Mouse (Mus musculus) embryonic facial prominence, embryonic 11.5 days (tissue): ENCODE measurements around the gene Gipc3. TPM values are rescaled to one million over a fixed set of nuclear protein-coding genes. Genes with fewer than 3 reads are reported as not detected.

Experiments used
- ATAC-seq: fragments of 200-750 bp; cut with Nextera tagmentation; replicated peaks from 2 replicates; pipeline ENCODE4 v1.8.0; 2017; ENCODE audit warnings: low read depth; ENCODE audit not compliant: insufficient number of reproducible peaks, low FRiP score, low TSS enrichment
- DNase-seq: peaks from one replicate; pipeline ENCODE4 v3.0.0-alpha.2; 2015; ENCODE audit warnings: low spot score
- H3K27ac ChIP-seq: fragments of 300-500 bp; sonication (generic); replicated peaks from 2 replicates; pipeline ENCODE4 v1.5.1; 2014; ENCODE audit warnings: mild to moderate bottlenecking, low read depth, low read length, control low read depth
- H3K27me3 ChIP-seq: fragments of 300-500 bp; sonication (generic); 2 replicates; pipeline ENCODE4 v1.6.1; 2014; ENCODE audit warnings: mild to moderate bottlenecking, low read length, moderate library complexity, mixed read lengths; ENCODE audit not compliant: control insufficient read depth, insufficient read depth
- H3K36me3 ChIP-seq: fragments of 300-500 bp; sonication (generic); replicated peaks from 2 replicates; pipeline ENCODE4 v1.6.1; 2014; ENCODE audit warnings: low read depth, mild to moderate bottlenecking, low read length, moderate library complexity, mixed read lengths; ENCODE audit not compliant: control insufficient read depth, insufficient read depth
- H3K4me1 ChIP-seq: fragments of 300-500 bp; sonication (generic); 2 replicates; pipeline ENCODE4 v1.6.1; 2014; ENCODE audit warnings: low read length, mixed read lengths; ENCODE audit not compliant: control insufficient read depth, insufficient read depth
- H3K4me2 ChIP-seq: fragments of 300-500 bp; sonication (generic); 2 replicates; pipeline ENCODE4 v1.6.1; 2014; ENCODE audit warnings: low read depth, mild to moderate bottlenecking, control low read depth, low read length, moderate library complexity
- H3K4me3 ChIP-seq: fragments of 300-500 bp; sonication (generic); 2 replicates; pipeline ENCODE4 v1.5.1; 2014; ENCODE audit warnings: low read depth, low read length, control low read depth
- H3K9ac ChIP-seq: fragments of 300-500 bp; sonication (generic); replicated peaks from 2 replicates; pipeline ENCODE4 v1.6.1; 2014; ENCODE audit warnings: mild to moderate bottlenecking, control low read depth, low read length
- H3K9me3 ChIP-seq: fragments of 300-500 bp; sonication (generic); replicated peaks from 2 replicates; pipeline ENCODE4 v1.6.1; 2016; ENCODE audit warnings: mild to moderate bottlenecking, low read length, inconsistent platforms, mixed read lengths; ENCODE audit not compliant: control insufficient read depth
- WGBS: fragments of 180-500 bp; shearing (Covaris S2); extraction: QIAGEN DNeasy Blood & Tissue Kit; methylation state at CpG from one replicate; pipeline ENCODE4 v1.1.7; 2014; 5-methylcytosine and 5-hydroxymethylcytosine counted together
- polyA plus RNA-seq: library from polyadenylated mRNA; unstranded; fragments of >200 nt; fragmentation: Nextera tagmentation; extraction: Ambion mirVana; gene quantifications from 2 replicates; pipeline ENCODE4 v1.2.1, GENCODE M21; 2014

Gipc3 gene
- polyA plus RNA-seq, 1 experiment from 2014 or later = not detected

DNA sequence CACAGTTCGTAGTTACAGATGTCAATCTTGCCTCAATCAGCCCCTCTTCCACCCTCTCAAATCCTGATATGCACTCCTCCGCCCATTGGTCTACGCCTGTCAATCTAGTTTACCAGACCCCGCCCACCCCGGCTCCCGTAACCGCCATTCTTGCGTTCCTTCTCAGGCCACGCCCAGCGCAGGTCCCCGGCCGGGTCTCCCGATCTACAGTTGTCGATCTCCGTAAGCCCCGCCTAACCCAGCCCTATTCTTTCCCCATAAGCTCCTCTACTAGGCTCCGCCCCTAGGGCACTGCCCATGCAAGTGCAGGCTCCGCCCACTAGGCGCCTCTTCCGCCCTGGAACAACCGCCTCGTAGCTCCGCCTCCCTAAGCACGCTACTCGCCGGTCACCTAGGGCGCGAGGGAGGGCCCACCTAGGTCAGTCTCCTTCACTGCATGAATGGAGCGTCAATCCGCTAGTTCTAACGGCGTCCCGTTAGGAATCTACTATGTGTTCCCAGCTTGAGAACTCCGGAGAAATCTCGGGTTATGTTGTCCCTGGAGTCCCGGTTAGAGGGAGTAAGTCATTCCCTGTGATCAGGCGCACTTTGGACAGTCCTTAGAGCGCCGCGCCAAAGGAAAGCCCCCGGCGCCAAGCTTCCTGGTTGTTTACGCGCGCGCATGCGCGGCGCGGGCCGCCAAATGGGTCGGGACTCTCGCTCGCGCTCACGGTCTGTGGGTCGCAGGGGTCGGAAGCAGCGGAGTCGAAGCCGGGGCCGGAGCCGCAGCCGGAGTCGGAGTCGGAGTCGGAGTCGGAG, 22.3 kb downstream of the Gipc3 start, which contains the start of gene Cactin:
Cactin (plus strand) TSS at position 554 of the 798 bp plus-strand sequence.
- Histone ChIP-seq H3K9me3 (no peaks in the 10 kb centered on the region), H3K4me1 (peaks cover 6% of the 10 kb centered on the region), H3K9ac (peak within 1 kb of the TSS; percentile 85), H3K27me3 (no peaks in the 10 kb centered on the region), H3K4me2 (peak within 1 kb of the TSS; percentile 81), H3K36me3 (peaks cover 15% of the 10 kb centered on the region), H3K27ac (peak within 1 kb of the TSS; percentile 68), H3K4me3 (peak within 1 kb of the TSS; percentile 96)
- DNase-seq = peak; percentile 100
- under 1% methylated on average over 68 of the region's 68 CpGs for WGBS
- ATAC-seq = peak; percentile 87

GRCm38 (mm10) chr10:81319741-81320549, 23.1 kb downstream of the Gipc3 start:
- 2% methylated on average over 38 of the region's 38 CpGs for whole genome bisulfite sequencing
- H3K27me3 ChIP-seq = no peaks in the 10 kb centered on the region
- ATAC-seq (peak; percentile 5; the same call in 1 of the 2 replicates), DNase-seq (peak; percentile 99)
- H3K4me2 ChIP-seq = peak overlapping the region; percentile 53
- H3K9ac ChIP-seq = peak overlapping the region; percentile 59
- no peaks in the 10 kb centered on the region for H3K9me3 ChIP-seq
- H3K4me1 ChIP-seq = peaks cover 6% of the 10 kb centered on the region
- peak overlapping the region; percentile 68; the same call in 1 of the 2 replicates for H3K27ac ChIP-seq
- H3K36me3 ChIP-seq = peaks cover 10% of the 10 kb centered on the region
- peak overlapping the region; percentile 96 for H3K4me3 ChIP-seq

GRCm38 (mm10) chr10:81319330-81319699, 23.8 kb downstream of the Gipc3 start:
- Histone ChIP-seq H3K4me1 (peaks cover 6% of the 10 kb centered on the region), H3K36me3 (peaks cover 9% of the 10 kb centered on the region), H3K4me2 (peak overlapping the region; percentile 53), H3K9me3 (no peaks in the 10 kb centered on the region), H3K27me3 (no peaks in the 10 kb centered on the region), H3K4me3 (peak overlapping the region; percentile 96), H3K27ac (peak overlapping the region; percentile 54; the same call in 1 of the 2 replicates), H3K9ac (peak overlapping the region; percentile 59)
- ATAC-seq = no peak
- DNase-seq = no peak
- WGBS = 31% methylated on average over 8 of the region's 8 CpGs

GRCm38 (mm10) chr10:81318589-81319329, 24.3 kb downstream of the Gipc3 start:
- H3K9ac ChIP-seq = no peak overlapping the region; the same call in 1 of the 2 replicates
- no peaks in the 10 kb centered on the region for H3K27me3 ChIP-seq
- DNase-seq (no peak), ATAC-seq (no peak)
- 93% methylated on average over 13 of the region's 13 CpGs for WGBS
- no peaks in the 10 kb centered on the region for H3K9me3 ChIP-seq
- peak overlapping the region; percentile 96; the same call in 1 of the 2 replicates for H3K4me3 ChIP-seq
- H3K4me1 ChIP-seq = peaks cover 6% of the 10 kb centered on the region
- H3K36me3 ChIP-seq = peaks cover 7% of the 10 kb centered on the region
- no peak overlapping the region for H3K4me2 ChIP-seq
- H3K27ac ChIP-seq = no peak overlapping the region

- Histone ChIP-seq H3K9me3 (no peaks in the 10 kb centered on the region), H3K27me3 (no peaks in the 10 kb centered on the region), H3K27ac (no peak overlapping the region), H3K4me1 (peaks cover 6% of the 10 kb centered on the region), H3K36me3 (peaks cover 11% of the 10 kb centered on the region), H3K9ac (peak overlapping the region; percentile 32), H3K4me3 (no peak overlapping the region), H3K4me2 (peak overlapping the region; percentile 36)
- no peak for ATAC-seq
- peak; percentile 50 for DNase-seq
- WGBS = 14% methylated on average over 20 of the region's 20 CpGs
Measured at GRCm38 (mm10) chr10:81317273-81317672, 25.8 kb downstream of the Gipc3 start.

GRCm38 (mm10) chr10:81316338-81317060, 26.6 kb downstream of the Gipc3 start:
- H3K4me1 ChIP-seq = peaks cover 6% of the 10 kb centered on the region
- ATAC-seq (no peak), DNase-seq (peak; percentile 44)
- peaks cover 11% of the 10 kb centered on the region for H3K36me3 ChIP-seq
- H3K27me3 ChIP-seq = no peaks in the 10 kb centered on the region
- H3K4me3 ChIP-seq = 0 out of 2 replicates have a peak overlapping the region, but pooled peaks have one; percentile 8
- peak overlapping the region; percentile 32; the same call in 1 of the 2 replicates for H3K9ac ChIP-seq
- H3K9me3 ChIP-seq = no peaks in the 10 kb centered on the region
- H3K27ac ChIP-seq = no peak overlapping the region
- WGBS = 44% methylated on average over 16 of the region's 16 CpGs
- peak overlapping the region; percentile 36 for H3K4me2 ChIP-seq

- no peak for DNase-seq
- Histone ChIP-seq H3K9ac (no peak overlapping the region), H3K4me3 (no peak overlapping the region), H3K9me3 (no peaks in the 10 kb centered on the region), H3K36me3 (peaks cover 18% of the 10 kb centered on the region), H3K4me1 (peaks cover 6% of the 10 kb centered on the region), H3K27me3 (no peaks in the 10 kb centered on the region), H3K4me2 (no peak overlapping the region), H3K27ac (no peak overlapping the region)
- ATAC-seq = no peak
- WGBS = 94% methylated on average over 16 of the region's 16 CpGs
Measured at GRCm38 (mm10) chr10:81315587-81315986, 27.5 kb downstream of the Gipc3 start.
